Mouse (Mus musculus) embryonic facial prominence, embryonic 11.5 days (tissue): ENCODE measurements around the gene Cox15. TPM values are rescaled to one million over a fixed set of nuclear protein-coding genes. Genes with fewer than 3 reads are reported as not detected.
A peak's percentile ranks its signal among the peaks of the same experiment; 100 is the strongest.

Source experiments
- ATAC-seq: fragments of 200-750 bp; cut with Nextera tagmentation; replicated peaks from 2 replicates; pipeline ENCODE4 v1.8.0; 2017; ENCODE audit warnings: low read depth; ENCODE audit not compliant: insufficient number of reproducible peaks, low FRiP score, low TSS enrichment
- DNase-seq: peaks from one replicate; pipeline ENCODE4 v3.0.0-alpha.2; 2015; ENCODE audit warnings: low spot score
- H3K27ac ChIP-seq: fragments of 300-500 bp; sonication (generic); replicated peaks from 2 replicates; pipeline ENCODE4 v1.5.1; 2014; ENCODE audit warnings: mild to moderate bottlenecking, low read depth, low read length, control low read depth
- H3K27me3 ChIP-seq: fragments of 300-500 bp; sonication (generic); 2 replicates; pipeline ENCODE4 v1.6.1; 2014; ENCODE audit warnings: mild to moderate bottlenecking, low read length, moderate library complexity, mixed read lengths; ENCODE audit not compliant: control insufficient read depth, insufficient read depth
- H3K36me3 ChIP-seq: fragments of 300-500 bp; sonication (generic); replicated peaks from 2 replicates; pipeline ENCODE4 v1.6.1; 2014; ENCODE audit warnings: low read depth, mild to moderate bottlenecking, low read length, moderate library complexity, mixed read lengths; ENCODE audit not compliant: control insufficient read depth, insufficient read depth
- H3K4me1 ChIP-seq: fragments of 300-500 bp; sonication (generic); 2 replicates; pipeline ENCODE4 v1.6.1; 2014; ENCODE audit warnings: low read length, mixed read lengths; ENCODE audit not compliant: control insufficient read depth, insufficient read depth
- H3K4me2 ChIP-seq: fragments of 300-500 bp; sonication (generic); 2 replicates; pipeline ENCODE4 v1.6.1; 2014; ENCODE audit warnings: low read depth, mild to moderate bottlenecking, control low read depth, low read length, moderate library complexity
- H3K4me3 ChIP-seq: fragments of 300-500 bp; sonication (generic); 2 replicates; pipeline ENCODE4 v1.5.1; 2014; ENCODE audit warnings: low read depth, low read length, control low read depth
- H3K9ac ChIP-seq: fragments of 300-500 bp; sonication (generic); replicated peaks from 2 replicates; pipeline ENCODE4 v1.6.1; 2014; ENCODE audit warnings: mild to moderate bottlenecking, control low read depth, low read length
- H3K9me3 ChIP-seq: fragments of 300-500 bp; sonication (generic); replicated peaks from 2 replicates; pipeline ENCODE4 v1.6.1; 2016; ENCODE audit warnings: mild to moderate bottlenecking, low read length, inconsistent platforms, mixed read lengths; ENCODE audit not compliant: control insufficient read depth
- WGBS: fragments of 180-500 bp; shearing (Covaris S2); extraction: QIAGEN DNeasy Blood & Tissue Kit; methylation state at CpG from one replicate; pipeline ENCODE4 v1.1.7; 2014; 5-methylcytosine and 5-hydroxymethylcytosine counted together
- polyA plus RNA-seq: library from polyadenylated mRNA; unstranded; fragments of >200 nt; fragmentation: Nextera tagmentation; extraction: Ambion mirVana; gene quantifications from 2 replicates; pipeline ENCODE4 v1.2.1, GENCODE M21; 2014

Gene Cox15
- polyA plus RNA-seq, 1 experiment from 2014 or later, result 7.2 TPM

DNA sequence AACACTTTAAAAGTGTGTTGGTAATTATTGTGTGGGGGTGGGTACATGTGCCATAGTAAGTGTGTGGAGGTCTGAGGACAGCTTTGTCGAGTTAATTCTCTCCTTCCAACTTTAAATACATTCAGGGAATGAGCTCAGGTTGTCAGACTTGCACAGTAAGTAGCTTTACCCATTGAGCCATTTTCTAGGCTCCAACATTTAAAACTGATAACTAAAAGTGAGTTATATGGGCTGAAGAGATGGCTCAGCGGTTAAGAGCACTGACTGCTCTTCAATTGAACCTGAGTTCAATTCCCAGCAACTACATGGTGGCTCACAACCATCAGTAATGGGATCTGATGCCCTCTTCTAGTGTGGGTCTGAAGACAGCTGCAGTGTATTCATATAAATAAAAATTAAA lies 1.4 kb upstream of the Cox15 start:
- 72% methylated on average over 2 of the region's 2 CpGs for whole genome bisulfite sequencing
- no peak for DNase-seq
- H3K4me2 ChIP-seq, result no peak overlapping the region
- no peak for ATAC-seq
- H3K9ac ChIP-seq, result no peak overlapping the region
- H3K9me3 ChIP-seq, result no peaks in the 10 kb centered on the region
- H3K4me3 ChIP-seq, result no peak overlapping the region
- H3K4me1 ChIP-seq, result no peaks in the 10 kb centered on the region
- H3K27me3 ChIP-seq, result no peaks in the 10 kb centered on the region
- H3K36me3 ChIP-seq, result no peaks in the 10 kb centered on the region
- no peak overlapping the region for H3K27ac ChIP-seq

DNA sequence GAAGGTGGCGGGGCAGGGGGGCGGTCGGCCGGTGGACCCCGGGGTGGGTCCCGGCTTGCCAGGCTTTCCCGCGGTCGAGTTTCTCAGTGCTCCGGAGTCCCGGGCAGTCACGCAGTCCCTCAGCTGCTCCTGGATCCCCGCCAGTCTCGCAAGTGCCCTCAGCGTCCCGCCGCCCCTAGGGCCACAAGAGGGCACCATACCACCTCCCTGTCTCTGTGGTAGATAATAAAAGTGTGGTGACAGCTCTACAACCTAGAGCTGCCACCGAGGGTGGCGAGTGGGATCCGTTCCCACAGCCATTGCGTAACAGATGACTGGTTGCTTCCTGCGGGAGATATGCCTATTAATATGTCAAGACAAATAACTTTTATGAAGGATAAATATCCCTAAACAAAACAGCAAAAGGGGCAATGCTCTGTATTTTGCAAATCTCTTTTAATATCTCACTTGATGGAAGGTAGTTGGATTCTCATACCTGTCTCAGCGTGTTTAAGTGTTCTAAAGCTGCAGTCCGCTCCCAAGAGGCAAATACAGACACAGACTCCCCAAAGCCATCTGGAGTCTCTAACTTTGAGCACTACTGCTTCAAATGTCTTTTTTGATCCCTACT lies 531 bp upstream of the Cox15 start:
- 2% methylated on average over 22 of the region's 24 CpGs for WGBS
- H3K4me2 ChIP-seq, result peak overlapping the region; percentile 34
- no peaks in the 10 kb centered on the region for H3K27me3 ChIP-seq
- H3K4me1 ChIP-seq, result no peaks in the 10 kb centered on the region
- peak overlapping the region; percentile 82 for H3K9ac ChIP-seq
- H3K36me3 ChIP-seq, result no peaks in the 10 kb centered on the region
- H3K4me3 ChIP-seq, result peak overlapping the region; percentile 48
- peak overlapping the region; percentile 85 for H3K27ac ChIP-seq
- peak; percentile 89 for ATAC-seq
- H3K9me3 ChIP-seq, result no peaks in the 10 kb centered on the region
- DNase-seq, result peak; percentile 78

DNA sequence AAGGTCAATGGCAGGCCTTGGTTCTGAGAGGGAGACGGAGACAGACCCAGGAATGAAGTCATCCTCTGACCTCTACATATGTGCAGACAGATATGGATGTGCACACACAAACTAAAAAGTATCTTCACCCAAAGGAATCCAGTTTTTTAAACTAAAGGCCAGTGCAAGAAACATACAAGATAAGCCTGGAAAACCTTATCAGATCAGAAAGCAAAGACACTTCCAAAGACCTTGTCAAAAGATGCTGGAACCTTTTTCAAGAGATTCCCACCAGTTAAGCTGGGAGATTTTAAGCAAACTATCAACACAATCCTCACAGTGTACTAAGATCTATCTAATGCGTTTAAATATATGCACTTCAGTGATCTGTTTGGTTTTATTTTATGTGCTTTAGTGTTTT lies 2.8 kb downstream of the Cox15 start:
- 97% methylated on average over 2 of the region's 2 CpGs for WGBS
- Histone ChIP-seq H3K4me1 (no peaks in the 10 kb centered on the region), H3K36me3 (no peaks in the 10 kb centered on the region), H3K4me2 (no peak overlapping the region), H3K4me3 (no peak overlapping the region), H3K9me3 (no peaks in the 10 kb centered on the region), H3K27me3 (no peaks in the 10 kb centered on the region), H3K27ac (no peak overlapping the region), H3K9ac (no peak overlapping the region)
- DNase-seq (no peak), ATAC-seq (no peak)

DNA sequence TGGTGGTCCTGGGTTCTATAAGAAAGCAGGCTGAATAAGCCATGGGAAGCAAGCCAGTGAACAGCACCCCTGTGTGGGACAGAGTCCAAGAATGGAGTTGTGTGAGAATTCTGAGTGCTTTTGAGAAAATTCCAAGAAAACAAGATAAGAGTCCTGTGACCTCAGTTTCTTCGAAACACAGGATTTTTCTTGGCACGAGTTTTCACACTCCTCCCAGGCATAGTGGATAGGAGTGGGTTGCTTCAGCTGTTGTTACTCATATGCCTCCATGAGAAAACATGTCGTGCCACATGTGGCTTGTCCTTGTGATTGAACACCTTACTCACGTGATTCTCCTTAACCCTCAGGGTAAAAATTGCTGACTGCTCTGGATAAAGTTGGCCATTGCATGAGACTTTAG lies 4.9 kb downstream of the Cox15 start:
- H3K27ac ChIP-seq, result no peak overlapping the region
- no peak overlapping the region for H3K9ac ChIP-seq
- no peak overlapping the region for H3K4me2 ChIP-seq
- H3K4me1 ChIP-seq, result no peaks in the 10 kb centered on the region
- no peaks in the 10 kb centered on the region for H3K9me3 ChIP-seq
- WGBS, result 90% methylated on average over 4 of the region's 4 CpGs
- H3K4me3 ChIP-seq, result no peak overlapping the region
- H3K36me3 ChIP-seq, result no peaks in the 10 kb centered on the region
- no peaks in the 10 kb centered on the region for H3K27me3 ChIP-seq
- no peak for ATAC-seq
- no peak for DNase-seq

DNA sequence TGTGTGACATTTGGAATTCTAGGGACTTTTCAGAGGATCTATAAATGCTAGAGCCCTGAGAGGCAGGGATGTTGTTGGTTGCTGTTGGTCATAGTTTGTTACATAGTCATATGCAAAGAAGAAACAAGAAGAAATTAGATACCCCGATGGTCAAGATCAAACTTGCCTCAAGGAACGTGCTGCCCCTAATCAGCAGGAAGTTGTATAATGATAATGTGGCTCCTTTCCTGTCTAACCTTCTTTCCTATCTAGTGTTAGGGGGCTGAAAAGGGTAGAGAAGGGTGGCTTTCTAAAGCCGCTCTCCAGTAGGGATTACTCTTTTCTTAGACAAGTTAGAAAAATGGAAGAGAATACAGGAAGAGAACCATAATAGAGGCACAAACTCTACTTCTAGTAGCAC lies 7.1 kb downstream of the Cox15 start:
- Histone ChIP-seq H3K4me1 (no peaks in the 10 kb centered on the region), H3K27ac (no peak overlapping the region), H3K9ac (no peak overlapping the region), H3K4me2 (no peak overlapping the region), H3K36me3 (no peaks in the 10 kb centered on the region; the same call in 1 of the 2 replicates), H3K4me3 (no peak overlapping the region), H3K9me3 (no peaks in the 10 kb centered on the region), H3K27me3 (no peaks in the 10 kb centered on the region)
- 94% methylated on average over 3 of the region's 3 CpGs for WGBS
- ATAC-seq (no peak), DNase-seq (no peak)

DNA sequence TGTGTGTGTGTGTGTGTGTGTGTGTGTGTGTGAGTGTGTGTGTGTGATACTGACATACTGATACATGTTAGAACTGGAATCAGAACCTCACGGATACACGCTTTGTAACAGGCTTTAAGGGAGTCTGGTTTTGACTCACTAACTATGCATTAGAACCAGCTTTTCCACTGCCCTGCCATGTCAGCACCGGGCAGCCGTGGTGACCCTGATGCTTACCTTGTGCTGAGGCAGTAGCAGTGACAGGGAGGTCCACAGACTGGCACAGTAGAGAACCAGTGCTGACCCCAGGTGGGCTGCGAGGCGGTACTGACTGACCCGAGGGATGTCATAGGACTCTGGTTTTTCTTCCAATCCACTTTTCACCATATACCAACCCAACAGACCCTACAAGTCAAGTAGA lies 9.4 kb downstream of the Cox15 start:
- Histone ChIP-seq H3K4me2 (no peak overlapping the region), H3K36me3 (peaks cover 3% of the 10 kb centered on the region), H3K4me3 (no peak overlapping the region), H3K4me1 (no peaks in the 10 kb centered on the region), H3K9ac (no peak overlapping the region), H3K9me3 (no peaks in the 10 kb centered on the region), H3K27me3 (no peaks in the 10 kb centered on the region), H3K27ac (no peak overlapping the region)
- DNase-seq, result no peak
- ATAC-seq, result no peak
- WGBS, result 91% methylated on average over 7 of the region's 7 CpGs

DNA sequence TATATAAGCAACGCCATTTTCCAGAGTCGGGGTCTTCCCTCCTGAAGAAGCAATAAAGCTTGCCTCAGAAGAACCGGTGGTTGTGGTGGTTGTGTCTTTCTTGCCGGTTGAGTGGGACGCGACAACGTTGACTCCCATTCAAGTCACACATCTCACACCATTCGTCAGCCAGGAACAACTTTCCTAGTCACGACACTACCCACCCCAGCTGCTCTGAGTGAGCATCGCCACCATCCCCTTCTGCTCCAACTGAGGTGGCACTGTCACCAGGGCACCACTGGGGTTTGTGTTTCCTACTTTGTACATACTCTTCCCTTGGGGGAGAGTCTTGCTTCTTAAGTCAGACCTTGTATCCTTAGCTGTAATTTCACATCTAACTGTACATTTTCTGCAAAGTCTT lies 14.4 kb downstream of the Cox15 start:
- Histone ChIP-seq H3K36me3 (peaks cover 8% of the 10 kb centered on the region), H3K9ac (no peak overlapping the region)
- 94% methylated on average over 10 of the region's 10 CpGs for WGBS

DNA sequence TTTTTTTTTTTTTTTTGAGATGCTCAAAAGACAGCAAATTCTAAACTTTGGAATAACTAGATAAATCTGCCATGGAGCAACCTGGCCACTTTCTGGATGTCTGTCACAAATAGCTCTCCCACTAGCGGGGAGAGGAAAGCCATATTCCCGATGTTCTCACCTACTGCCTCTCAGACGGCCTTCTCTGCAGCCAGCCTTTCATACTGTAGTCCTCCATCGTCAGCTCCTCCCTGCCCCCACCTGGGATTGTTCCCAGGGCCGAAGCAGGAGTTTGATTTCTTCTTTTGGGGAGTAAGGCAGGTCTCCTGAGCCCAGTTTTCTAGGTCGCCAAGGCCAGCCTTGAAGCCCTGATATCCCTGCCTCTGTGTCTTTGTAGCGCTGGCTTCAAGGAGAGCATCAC lies 21.6 kb downstream of the Cox15 start:
- ATAC-seq (no peak), DNase-seq (no peak)
- H3K36me3 ChIP-seq, result no peaks in the 10 kb centered on the region; the same call in none of the 2 replicates
- H3K27ac ChIP-seq, result no peak overlapping the region
- H3K4me3 ChIP-seq, result no peak overlapping the region
- H3K9me3 ChIP-seq, result no peaks in the 10 kb centered on the region
- no peaks in the 10 kb centered on the region for H3K4me1 ChIP-seq
- 67% methylated on average over 7 of the region's 7 CpGs for WGBS
- H3K27me3 ChIP-seq, result no peaks in the 10 kb centered on the region
- H3K4me2 ChIP-seq, result no peak overlapping the region
- H3K9ac ChIP-seq, result no peak overlapping the region

More for the DNA sequence above, 14.4 kb downstream of the Cox15 start:
- DNase-seq, result no peak
- Histone ChIP-seq H3K27ac (no peak overlapping the region), H3K27me3 (no peaks in the 10 kb centered on the region), H3K4me2 (no peak overlapping the region), H3K9me3 (no peaks in the 10 kb centered on the region), H3K4me1 (no peaks in the 10 kb centered on the region), H3K4me3 (no peak overlapping the region)
- ATAC-seq, result no peak
